Mouse (Mus musculus) kidney, embryonic 14.5 days (tissue): ENCODE data around the gene Duoxa1. TPM values are rescaled to one million over a fixed set of nuclear protein-coding genes. Genes with fewer than 3 reads are reported as not detected.
"Not testable (repeated sequence)": the region's sequence is repeated elsewhere in the genome, so short reads cannot be mapped to it uniquely, and the experiment has no call there.

Source experiments
- ATAC-seq: fragments of 200-750 bp; cut with Nextera tagmentation; 2 replicates; pipeline ENCODE4 v1.8.0; 2017; ENCODE audit warnings: moderate number of reproducible peaks, mild to moderate bottlenecking, moderate TSS enrichment, moderate library complexity; ENCODE audit not compliant: low FRiP score, low TSS enrichment
- H3K27ac ChIP-seq: fragments of 300-500 bp; sonication (generic); 2 replicates; pipeline ENCODE4 v1.5.1; 2014; ENCODE audit warnings: low read depth, mild to moderate bottlenecking, low read length, moderate library complexity, mixed read lengths
- H3K27me3 ChIP-seq: fragments of 300-500 bp; sonication (generic); 2 replicates; pipeline ENCODE4 v1.6.1; 2014; ENCODE audit warnings: mild to moderate bottlenecking, low read length; ENCODE audit not compliant: control insufficient read depth, insufficient read depth
- H3K36me3 ChIP-seq: fragments of 300-500 bp; sonication (generic); 2 replicates; pipeline ENCODE4 v1.6.1; 2014; ENCODE audit warnings: low read length, mixed read lengths; ENCODE audit not compliant: control insufficient read depth, insufficient read depth
- H3K4me1 ChIP-seq: fragments of 300-500 bp; sonication (generic); 2 replicates; pipeline ENCODE4 v1.6.1; 2014; ENCODE audit warnings: low read length, mixed read lengths; ENCODE audit not compliant: control insufficient read depth, insufficient read depth
- H3K4me2 ChIP-seq: fragments of 300-500 bp; sonication (generic); replicated peaks from 2 replicates; pipeline ENCODE4 v1.6.1; 2014; ENCODE audit warnings: low read depth, mild to moderate bottlenecking, low read length
- H3K4me3 ChIP-seq: fragments of 300-500 bp; sonication (generic); 2 replicates; pipeline ENCODE4 v1.5.1; 2014; ENCODE audit warnings: mild to moderate bottlenecking, low read length
- H3K9ac ChIP-seq: fragments of 300-500 bp; sonication (generic); 2 replicates; pipeline ENCODE4 v1.6.1; 2014; ENCODE audit warnings: low read depth, mild to moderate bottlenecking, low read length, moderate library complexity
- H3K9me3 ChIP-seq: fragments of 300-500 bp; sonication (generic); 2 replicates; pipeline ENCODE4 v1.6.1; 2016; ENCODE audit warnings: low read length; ENCODE audit not compliant: control insufficient read depth
- WGBS: fragments of 180-500 bp; shearing (Covaris S2); extraction: QIAGEN DNeasy Blood & Tissue Kit; methylation state at CpG from one replicate; pipeline ENCODE4 v1.1.7; 2014; 5-methylcytosine and 5-hydroxymethylcytosine counted together
- polyA plus RNA-seq: library from polyadenylated mRNA; unstranded; fragments of >200 nt; fragmentation: Nextera tagmentation; extraction: Ambion mirVana; gene quantifications from 2 replicates; pipeline ENCODE4 v1.2.1, GENCODE M21; 2014

Duoxa1 gene
- polyA plus RNA-seq, 1 experiment from 2014 or later: not detected

GRCm38 (mm10) chr2:122345106-122345893 is 31.8 kb upstream of the Duoxa1 start:
- 82% methylated on average over 6 of the region's 6 CpGs for WGBS
- H3K27ac ChIP-seq: no peak overlapping the region
- no peaks in the 10 kb centered on the region for H3K27me3 ChIP-seq
- H3K36me3 ChIP-seq: no peaks in the 10 kb centered on the region
- no peak overlapping the region for H3K4me3 ChIP-seq
- no peak for ATAC-seq
- H3K4me2 ChIP-seq: no peak overlapping the region
- H3K9me3 ChIP-seq: no peaks in the 10 kb centered on the region
- no peak overlapping the region for H3K9ac ChIP-seq
- peaks cover 12% of the 10 kb centered on the region; the same call in 1 of the 2 replicates for H3K4me1 ChIP-seq

GRCm38 (mm10) chr2:122337291-122337690 is 23.8 kb upstream of the Duoxa1 start:
- WGBS: 60% methylated on average over 21 of the region's 21 CpGs
- no peak overlapping the region for H3K4me3 ChIP-seq
- no peak overlapping the region for H3K9ac ChIP-seq
- peak overlapping the region; percentile 2 for H3K4me2 ChIP-seq
- H3K4me1 ChIP-seq: no peaks in the 10 kb centered on the region
- H3K27ac ChIP-seq: no peak overlapping the region
- H3K27me3 ChIP-seq: no peaks in the 10 kb centered on the region; the same call in 1 of the 2 replicates
- no peaks in the 10 kb centered on the region for H3K9me3 ChIP-seq
- no peak for ATAC-seq
- H3K36me3 ChIP-seq: no peaks in the 10 kb centered on the region

GRCm38 (mm10) chr2:122334170-122334569 is 20.6 kb upstream of the Duoxa1 start:
- H3K9me3 ChIP-seq: no peaks in the 10 kb centered on the region
- H3K4me2 ChIP-seq: no peak overlapping the region
- H3K27ac ChIP-seq: no peak overlapping the region
- H3K9ac ChIP-seq: no peak overlapping the region
- H3K36me3 ChIP-seq: no peaks in the 10 kb centered on the region
- no peak for ATAC-seq
- WGBS: 68% methylated on average over 3 of the region's 3 CpGs
- H3K4me1 ChIP-seq: no peaks in the 10 kb centered on the region
- no peaks in the 10 kb centered on the region; the same call in 1 of the 2 replicates for H3K27me3 ChIP-seq
- no peak overlapping the region for H3K4me3 ChIP-seq

- Histone ChIP-seq H3K4me3 (no peak overlapping the region), H3K27ac (no peak overlapping the region), H3K4me1 (no peaks in the 10 kb centered on the region), H3K9ac (no peak overlapping the region), H3K27me3 (no peaks in the 10 kb centered on the region), H3K4me2 (no peak overlapping the region), H3K36me3 (no peaks in the 10 kb centered on the region), H3K9me3 (no peaks in the 10 kb centered on the region)
- 74% methylated on average over 3 of the region's 3 CpGs for WGBS
- no peak for ATAC-seq
Measured at GRCm38 (mm10) chr2:122332222-122332621, 18.7 kb upstream of the Duoxa1 start.

- ATAC-seq, H3K4me3 ChIP-seq, H3K27me3 ChIP-seq, H3K9me3 ChIP-seq, H3K27ac ChIP-seq, H3K9ac ChIP-seq, H3K4me2 ChIP-seq, H3K4me1 ChIP-seq, H3K36me3 ChIP-seq: not testable (repeated sequence)
- WGBS: 86% methylated on average over 4 of the region's 6 CpGs
Measured at GRCm38 (mm10) chr2:122330317-122330716, 16.8 kb upstream of the Duoxa1 start.

GRCm38 (mm10) chr2:122327986-122328385 is 14.5 kb upstream of the Duoxa1 start:
- 60% methylated on average over 3 of the region's 3 CpGs for WGBS
- Histone ChIP-seq H3K4me3 (no peak overlapping the region), H3K27me3 (no peaks in the 10 kb centered on the region), H3K9ac (no peak overlapping the region), H3K9me3 (no peaks in the 10 kb centered on the region), H3K36me3 (no peaks in the 10 kb centered on the region), H3K4me2 (no peak overlapping the region), H3K27ac (no peak overlapping the region), H3K4me1 (no peaks in the 10 kb centered on the region)
- no peak for ATAC-seq

GRCm38 (mm10) chr2:122325361-122325760 is 11.8 kb upstream of the Duoxa1 start:
- H3K4me2 ChIP-seq: no peak overlapping the region
- no peak for ATAC-seq
- no peak overlapping the region for H3K4me3 ChIP-seq
- no peaks in the 10 kb centered on the region for H3K9me3 ChIP-seq
- no peak overlapping the region for H3K27ac ChIP-seq
- H3K4me1 ChIP-seq: no peaks in the 10 kb centered on the region
- 74% methylated on average over 2 of the region's 2 CpGs for WGBS
- H3K9ac ChIP-seq: no peak overlapping the region
- H3K27me3 ChIP-seq: no peaks in the 10 kb centered on the region
- no peaks in the 10 kb centered on the region for H3K36me3 ChIP-seq

GRCm38 (mm10) chr2:122324586-122324985 is 11.1 kb upstream of the Duoxa1 start:
- 63% methylated on average over 3 of the region's 3 CpGs for WGBS
- no peak overlapping the region for H3K4me2 ChIP-seq
- no peaks in the 10 kb centered on the region for H3K4me1 ChIP-seq
- H3K4me3 ChIP-seq: no peak overlapping the region
- ATAC-seq: no peak
- no peaks in the 10 kb centered on the region for H3K27me3 ChIP-seq
- no peak overlapping the region for H3K27ac ChIP-seq
- H3K9ac ChIP-seq: no peak overlapping the region
- no peaks in the 10 kb centered on the region for H3K9me3 ChIP-seq
- no peaks in the 10 kb centered on the region for H3K36me3 ChIP-seq

- Histone ChIP-seq H3K27me3 (no peaks in the 10 kb centered on the region), H3K27ac (no peak overlapping the region), H3K36me3 (no peaks in the 10 kb centered on the region), H3K4me2 (no peak overlapping the region), H3K4me3 (no peak overlapping the region), H3K4me1 (no peaks in the 10 kb centered on the region), H3K9ac (no peak overlapping the region), H3K9me3 (no peaks in the 10 kb centered on the region)
- no peak for ATAC-seq
- WGBS: 61% methylated on average over 3 of the region's 3 CpGs
Measured at GRCm38 (mm10) chr2:122323960-122324359, 10.4 kb upstream of the Duoxa1 start.
